Mouse (Mus musculus) hindbrain, embryonic 15.5 days (tissue): ENCODE results near the gene Hoxa3. TPM values are rescaled to one million over a fixed set of nuclear protein-coding genes. Genes with fewer than 3 reads are reported as not detected.

ENCODE experiments used
- ATAC-seq: fragments of 200-750 bp; cut with Nextera tagmentation; 2 replicates; pipeline ENCODE4 v1.8.0; 2017; ENCODE audit warnings: low read depth, moderate number of reproducible peaks, moderate TSS enrichment; ENCODE audit not compliant: low FRiP score
- H3K27ac ChIP-seq: fragments of 300-500 bp; sonication (generic); replicated peaks from 2 replicates; pipeline ENCODE4 v1.5.1; 2015; ENCODE audit warnings: mild to moderate bottlenecking, inconsistent platforms
- H3K27me3 ChIP-seq: fragments of 300-500 bp; sonication (generic); 2 replicates; pipeline ENCODE4 v1.6.1; 2015; ENCODE audit warnings: control low read depth, inconsistent platforms
- H3K36me3 ChIP-seq: fragments of 300-500 bp; sonication (generic); 2 replicates; pipeline ENCODE4 v1.6.1; 2015; ENCODE audit warnings: control low read depth, inconsistent platforms
- H3K4me1 ChIP-seq: fragments of 300-500 bp; sonication (generic); replicated peaks from 2 replicates; pipeline ENCODE4 v1.6.1; 2015; ENCODE audit warnings: control low read depth, inconsistent platforms
- H3K4me2 ChIP-seq: fragments of 300-500 bp; sonication (generic); 2 replicates; pipeline ENCODE4 v1.6.1; 2015; ENCODE audit warnings: moderate library complexity, mild to moderate bottlenecking, inconsistent platforms
- H3K4me3 ChIP-seq: fragments of 300-500 bp; sonication (generic); 2 replicates; pipeline ENCODE4 v1.5.1; 2015; ENCODE audit warnings: mild to moderate bottlenecking, inconsistent platforms
- H3K9ac ChIP-seq: fragments of 300-500 bp; sonication (generic); 2 replicates; pipeline ENCODE4 v1.6.1; 2015; ENCODE audit warnings: inconsistent platforms
- H3K9me3 ChIP-seq: fragments of 300-500 bp; sonication (generic); 2 replicates; pipeline ENCODE4 v1.6.1; 2016; ENCODE audit warnings: control low read depth, inconsistent platforms
- WGBS: fragments of 180-500 bp; shearing (Covaris S2); methylation state at CpG from one replicate; pipeline ENCODE4 v1.1.7; 2015; 5-methylcytosine and 5-hydroxymethylcytosine counted together
- polyA plus RNA-seq: library from polyadenylated mRNA; unstranded; fragments of >200 nt; fragmentation: Nextera tagmentation; extraction: Ambion mirVana; gene quantifications from 2 replicates; pipeline ENCODE4 v1.2.1, GENCODE M21; 2015

The Hoxa3 gene
- polyA plus RNA-seq, 1 experiment from 2014 or later: 16.3 TPM

- Histone ChIP-seq H3K4me3 (peak within 1 kb of the TSS; percentile 46), H3K9me3 (no peaks in the 10 kb centered on the region), H3K4me1 (peaks cover 10% of the 10 kb centered on the region), H3K4me2 (peak within 1 kb of the TSS; percentile 53), H3K27ac (peak within 1 kb of the TSS; percentile 95), H3K36me3 (no peaks in the 10 kb centered on the region), H3K9ac (peak within 1 kb of the TSS; percentile 61), H3K27me3 (peaks cover 68% of the 10 kb centered on the region)
- peak; percentile 38; the same call in 1 of the 2 replicates for ATAC-seq
- WGBS: under 1% methylated on average over 67 of the region's 102 CpGs
Measured at GRCm38 (mm10) chr6:52190906-52191810, 22.0 kb downstream of the Hoxa3 start, which contains the start of gene Hoxa4. TSS of gene Hoxa4 (minus strand) at chr6:52191753.

GRCm38 (mm10) chr6:52190410-52190809 is 22.7 kb downstream of the Hoxa3 start:
- Histone ChIP-seq H3K9ac (peak overlapping the region; percentile 61), H3K9me3 (no peaks in the 10 kb centered on the region), H3K36me3 (no peaks in the 10 kb centered on the region), H3K4me1 (peaks cover 11% of the 10 kb centered on the region), H3K27ac (peak overlapping the region; percentile 95), H3K4me2 (peak overlapping the region; percentile 53), H3K4me3 (peak overlapping the region; percentile 46), H3K27me3 (peaks cover 69% of the 10 kb centered on the region)
- ATAC-seq: no peak
- WGBS: 3% methylated on average over 23 of the region's 23 CpGs

GRCm38 (mm10) chr6:52189909-52190308 is 23.2 kb downstream of the Hoxa3 start:
- Histone ChIP-seq H3K4me3 (peak overlapping the region; percentile 46), H3K9me3 (no peaks in the 10 kb centered on the region), H3K4me2 (peak overlapping the region; percentile 53), H3K27ac (peak overlapping the region; percentile 95), H3K27me3 (peaks cover 71% of the 10 kb centered on the region), H3K36me3 (no peaks in the 10 kb centered on the region), H3K4me1 (peaks cover 16% of the 10 kb centered on the region), H3K9ac (peak overlapping the region; percentile 61)
- ATAC-seq: no peak
- WGBS: 8% methylated on average over 8 of the region's 8 CpGs

- Histone ChIP-seq H3K36me3 (no peaks in the 10 kb centered on the region), H3K27ac (peak overlapping the region; percentile 95), H3K4me1 (peaks cover 20% of the 10 kb centered on the region), H3K9ac (peak overlapping the region; percentile 61; the same call in 1 of the 2 replicates), H3K9me3 (no peaks in the 10 kb centered on the region), H3K27me3 (peaks cover 64% of the 10 kb centered on the region), H3K4me3 (peak overlapping the region; percentile 46), H3K4me2 (peak overlapping the region; percentile 53)
- 11% methylated on average over 5 of the region's 5 CpGs for WGBS
- ATAC-seq: no peak
Measured at GRCm38 (mm10) chr6:52189172-52189591, 24.0 kb downstream of the Hoxa3 start.

GRCm38 (mm10) chr6:52186500-52186899 is 26.6 kb downstream of the Hoxa3 start:
- peak overlapping the region; percentile 95 for H3K27ac ChIP-seq
- no peak overlapping the region for H3K9ac ChIP-seq
- WGBS: 29% methylated on average over 1 of the region's 1 CpGs
- peaks cover 66% of the 10 kb centered on the region for H3K27me3 ChIP-seq
- H3K4me2 ChIP-seq: peak overlapping the region; percentile 53; the same call in 1 of the 2 replicates
- no peak for ATAC-seq
- H3K36me3 ChIP-seq: no peaks in the 10 kb centered on the region
- no peaks in the 10 kb centered on the region for H3K9me3 ChIP-seq
- H3K4me1 ChIP-seq: peaks cover 25% of the 10 kb centered on the region
- no peak overlapping the region for H3K4me3 ChIP-seq

- WGBS: 17% methylated on average over 3 of the region's 3 CpGs
- Histone ChIP-seq H3K27me3 (peaks cover 72% of the 10 kb centered on the region), H3K9ac (no peak overlapping the region), H3K4me1 (peaks cover 20% of the 10 kb centered on the region), H3K27ac (peak overlapping the region; percentile 95; the same call in 1 of the 2 replicates), H3K36me3 (no peaks in the 10 kb centered on the region), H3K4me2 (peak overlapping the region; percentile 97), H3K4me3 (no peak overlapping the region), H3K9me3 (no peaks in the 10 kb centered on the region)
- ATAC-seq: no peak
Measured at GRCm38 (mm10) chr6:52185834-52186233, 27.3 kb downstream of the Hoxa3 start.

- Histone ChIP-seq H3K27me3 (peaks cover 71% of the 10 kb centered on the region), H3K27ac (peak overlapping the region; percentile 92), H3K9me3 (no peaks in the 10 kb centered on the region), H3K4me3 (peak overlapping the region; percentile 9; the same call in 1 of the 2 replicates), H3K36me3 (no peaks in the 10 kb centered on the region), H3K4me1 (peaks cover 20% of the 10 kb centered on the region), H3K4me2 (peak overlapping the region; percentile 97), H3K9ac (0 out of 2 replicates have a peak overlapping the region, but pooled peaks have one; percentile 10)
- 2% methylated on average over 19 of the region's 19 CpGs for WGBS
- ATAC-seq: no peak
Measured at GRCm38 (mm10) chr6:52185222-52185621, 27.9 kb downstream of the Hoxa3 start.

- H3K4me3 ChIP-seq: peak overlapping the region; percentile 9; the same call in 1 of the 2 replicates
- WGBS: 6% methylated on average over 6 of the region's 6 CpGs
- H3K36me3 ChIP-seq: no peaks in the 10 kb centered on the region
- H3K27me3 ChIP-seq: peaks cover 68% of the 10 kb centered on the region
- H3K27ac ChIP-seq: peak overlapping the region; percentile 92
- no peak for ATAC-seq
- 0 out of 2 replicates have a peak overlapping the region, but pooled peaks have one; percentile 14 for H3K9ac ChIP-seq
- no peaks in the 10 kb centered on the region for H3K9me3 ChIP-seq
- peak overlapping the region; percentile 97 for H3K4me2 ChIP-seq
- peaks cover 20% of the 10 kb centered on the region for H3K4me1 ChIP-seq
Measured at GRCm38 (mm10) chr6:52184668-52185067, 28.5 kb downstream of the Hoxa3 start.

GRCm38 (mm10) chr6:52183311-52184080 is 29.6 kb downstream of the Hoxa3 start:
- 13% methylated on average over 10 of the region's 10 CpGs for WGBS
- Histone ChIP-seq H3K27ac (peak overlapping the region; percentile 92), H3K27me3 (peaks cover 66% of the 10 kb centered on the region), H3K9me3 (no peaks in the 10 kb centered on the region), H3K4me2 (peak overlapping the region; percentile 97), H3K36me3 (no peaks in the 10 kb centered on the region), H3K4me1 (peaks cover 20% of the 10 kb centered on the region), H3K4me3 (peak overlapping the region; percentile 15), H3K9ac (peak overlapping the region; percentile 30)
- ATAC-seq: no peak

GRCm38 (mm10) chr6:52182793-52183192 is 30.3 kb downstream of the Hoxa3 start:
- WGBS: 14% methylated on average over 1 of the region's 1 CpGs
- Histone ChIP-seq H3K4me2 (peak overlapping the region; percentile 97), H3K27me3 (peaks cover 61% of the 10 kb centered on the region), H3K9me3 (no peaks in the 10 kb centered on the region), H3K4me3 (peak overlapping the region; percentile 15; the same call in 1 of the 2 replicates), H3K36me3 (no peaks in the 10 kb centered on the region), H3K27ac (peak overlapping the region; percentile 92), H3K4me1 (peaks cover 20% of the 10 kb centered on the region), H3K9ac (peak overlapping the region; percentile 30)
- no peak for ATAC-seq

- Histone ChIP-seq H3K27ac (peak overlapping the region; percentile 92), H3K4me3 (0 out of 2 replicates have a peak overlapping the region, but pooled peaks have one; percentile 7), H3K4me2 (peak overlapping the region; percentile 97), H3K27me3 (peaks cover 53% of the 10 kb centered on the region), H3K4me1 (peaks cover 16% of the 10 kb centered on the region), H3K9ac (0 out of 2 replicates have a peak overlapping the region, but pooled peaks have one; percentile 18), H3K36me3 (no peaks in the 10 kb centered on the region), H3K9me3 (no peaks in the 10 kb centered on the region)
- WGBS: 12% methylated on average over 2 of the region's 2 CpGs
- ATAC-seq: no peak
Measured at GRCm38 (mm10) chr6:52182030-52182429, 31.1 kb downstream of the Hoxa3 start.
